Mouse (Mus musculus) bone marrow macrophage, adult 2 months (primary cell): Measurements from ENCODE around the gene Plch1.

Experiments
- CTCF ChIP-seq: IDR thresholded peaks from 2 replicates; pipeline ENCODE4 v1.5.1; 2012; ENCODE audit warnings: low read depth, mild to moderate bottlenecking, low read length, moderate library complexity
- POLR2A ChIP-seq: IDR thresholded peaks from 2 replicates; pipeline ENCODE4 v1.6.1; 2012; ENCODE audit warnings: mild to moderate bottlenecking, low read depth, low read length, borderline replicate concordance

DNA sequence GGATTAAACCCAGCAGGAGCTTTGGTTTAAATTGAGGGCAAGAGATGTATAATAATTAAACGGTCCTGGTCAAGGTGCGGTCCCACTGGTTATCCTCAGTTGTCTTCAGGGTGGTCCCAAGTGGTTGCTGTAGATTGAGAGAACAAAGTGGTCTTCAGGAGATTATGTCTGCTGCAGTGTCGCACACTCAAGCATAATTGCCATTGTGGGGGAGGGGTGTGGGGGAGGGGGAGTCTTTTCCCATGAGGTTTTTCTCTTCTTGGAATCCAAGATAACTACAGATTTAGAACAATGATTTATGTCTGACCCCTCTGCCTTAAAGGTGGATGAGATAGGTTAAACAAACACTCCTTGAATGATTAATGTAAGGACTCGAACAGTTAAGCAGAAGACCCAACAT lies 11.0 kb upstream of the Plch1 start:
- no peak for TF ChIP-seq POLR2A
- no peak for TF ChIP-seq CTCF
